Mouse (Mus musculus): ENCODE measurements around the gene Sept14.

The Sept14 gene

DNA sequence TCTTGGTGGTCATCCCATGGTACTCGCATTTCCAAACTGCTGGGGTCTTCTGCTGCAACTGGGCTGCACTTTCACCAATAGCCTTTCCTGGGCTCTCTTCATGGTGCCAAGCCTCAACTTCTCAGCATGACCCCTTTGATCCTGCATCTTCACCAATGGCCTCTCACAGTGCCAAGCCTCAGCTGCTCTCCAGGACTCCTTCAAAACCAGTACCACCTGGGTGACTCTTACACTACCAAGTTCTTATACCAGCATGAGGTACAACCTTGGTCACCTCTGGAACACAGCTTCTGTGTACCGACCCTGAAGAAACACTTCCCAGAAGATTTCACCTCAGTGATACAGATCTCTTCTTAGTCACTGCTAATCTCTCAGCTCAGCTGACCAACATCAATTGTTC lies at the start of gene Sept14:
Sept14 (minus strand) TSS at position 101 of the 400 bp plus-strand sequence.
- H3K4me3 ChIP-seq (replicated peaks; ENCODE audit: low read length) = no peak within 1 kb of the TSS
- H3K4me1 ChIP-seq (replicated peaks; ENCODE audit: low read depth, low read length) = peaks cover 44% of the 10 kb centered on the region
- H3K27me3 ChIP-seq (ENCODE audit: insufficient read depth, low read length) = no peaks in the 10 kb centered on the region
- no peak for TF ChIP-seq CTCF (conservative IDR thresholded peaks at IDR 0.05; ENCODE audit: low read length)
- no peak for TF ChIP-seq POU5F1 (IDR thresholded peaks at IDR 0.05; ENCODE audit: borderline replicate concordance, low read length)
- no peak for TF ChIP-seq NANOG (IDR thresholded peaks at IDR 0.05; ENCODE audit: borderline replicate concordance, low read length)
- H3K36me3 ChIP-seq (ENCODE audit: insufficient read depth, low read length) = no peaks in the 10 kb centered on the region
- no peaks in the 10 kb centered on the region for H3K9me3 ChIP-seq (ENCODE audit: low read length)

DNA sequence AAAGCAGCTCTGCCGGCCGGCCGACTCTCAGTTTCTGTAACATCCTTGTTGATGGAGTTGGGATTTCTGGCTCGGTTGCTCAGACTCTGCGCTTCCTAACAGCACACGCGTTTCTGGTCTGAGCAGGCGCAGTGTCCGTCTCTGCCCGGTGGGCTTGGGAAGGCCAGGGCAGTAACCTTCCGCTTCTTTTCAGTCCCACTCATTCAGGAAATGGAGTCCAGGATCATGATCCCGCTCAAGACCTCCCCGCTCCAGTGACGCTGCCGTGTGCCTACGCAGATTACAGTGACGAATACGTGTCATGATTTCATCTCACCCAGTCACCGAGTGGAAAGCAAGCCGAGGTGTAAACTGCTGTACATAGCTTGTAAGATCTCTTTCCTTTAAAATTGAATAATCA lies 48.6 kb upstream of the Sept14 start:
- Histone ChIP-seq H3K4me3 (replicated peaks; ENCODE audit: low read length) (peak overlapping the region; percentile 32), H3K36me3 (ENCODE audit: insufficient read depth, low read length) (peaks cover 49% of the 10 kb centered on the region), H3K27me3 (ENCODE audit: insufficient read depth, low read length) (no peaks in the 10 kb centered on the region), H3K4me1 (replicated peaks; ENCODE audit: low read depth, low read length) (peaks cover 56% of the 10 kb centered on the region), H3K9me3 (ENCODE audit: low read length) (no peaks in the 10 kb centered on the region)
- TF ChIP-seq CTCF (conservative IDR thresholded peaks at IDR 0.05; ENCODE audit: low read length) (no peak), NANOG (IDR thresholded peaks at IDR 0.05; ENCODE audit: borderline replicate concordance, low read length) (no peak), POU5F1 (IDR thresholded peaks at IDR 0.05; ENCODE audit: borderline replicate concordance, low read length) (no peak)

DNA sequence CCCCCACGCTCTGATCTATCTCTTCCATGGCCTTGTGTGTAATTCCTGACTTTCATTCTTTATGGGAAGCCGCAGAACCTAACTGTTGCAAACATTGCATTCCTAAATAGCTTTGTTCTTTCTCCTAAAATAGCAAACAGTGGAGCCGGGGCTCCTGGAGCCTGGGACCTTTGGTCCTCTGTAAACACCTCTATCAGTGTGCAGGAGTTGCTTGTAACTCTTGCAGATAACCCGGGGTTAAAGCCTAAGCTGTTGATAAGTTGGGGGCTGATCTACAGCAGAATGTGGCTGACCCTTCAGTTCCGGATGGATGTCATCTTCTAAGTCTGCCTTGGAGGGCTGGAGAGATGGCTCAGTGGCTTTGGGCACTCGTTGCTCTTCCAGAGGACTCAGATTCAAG lies 35.7 kb upstream of the Sept14 start:
- H3K36me3 ChIP-seq (ENCODE audit: insufficient read depth, low read length) = peaks cover 65% of the 10 kb centered on the region
- H3K4me3 ChIP-seq (replicated peaks; ENCODE audit: low read length) = no peak overlapping the region
- TF ChIP-seq CTCF (conservative IDR thresholded peaks at IDR 0.05; ENCODE audit: low read length) = no peak
- TF ChIP-seq NANOG (IDR thresholded peaks at IDR 0.05; ENCODE audit: borderline replicate concordance, low read length) = no peak
- TF ChIP-seq POU5F1 (IDR thresholded peaks at IDR 0.05; ENCODE audit: borderline replicate concordance, low read length) = no peak
- H3K9me3 ChIP-seq (ENCODE audit: low read length) = no peaks in the 10 kb centered on the region
- peaks cover 4% of the 10 kb centered on the region for H3K4me1 ChIP-seq (replicated peaks; ENCODE audit: low read depth, low read length)
- H3K27me3 ChIP-seq (ENCODE audit: insufficient read depth, low read length) = no peaks in the 10 kb centered on the region

DNA sequence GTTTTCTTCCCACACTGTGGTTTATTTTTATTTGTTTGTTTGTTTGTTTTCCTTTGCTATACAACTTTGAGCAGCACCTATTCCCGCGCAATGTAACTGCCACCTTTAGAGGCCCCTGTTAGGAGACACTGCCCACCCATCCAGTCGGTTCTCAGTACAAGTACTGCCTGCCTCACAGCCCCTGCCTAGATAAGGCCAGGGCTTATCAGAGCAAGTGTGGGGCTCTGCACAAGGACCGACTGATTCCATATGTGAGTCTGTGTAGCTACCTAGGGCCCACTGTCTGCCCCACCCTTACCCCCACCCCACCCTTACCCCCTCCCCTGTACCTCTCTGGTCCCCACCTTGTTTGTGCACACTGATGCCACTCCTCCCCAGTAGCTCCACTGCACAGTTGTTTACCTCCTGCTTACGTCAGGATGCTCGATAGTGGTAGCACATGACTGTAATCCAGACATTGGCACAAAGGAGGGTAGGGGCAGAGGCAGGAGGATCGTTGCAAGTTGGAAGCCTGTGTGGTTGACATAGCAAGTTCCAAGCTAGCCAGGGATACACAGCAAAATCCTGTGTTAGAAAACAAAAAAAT lies 34.7 kb upstream of the Sept14 start:
- TF ChIP-seq NANOG (IDR thresholded peaks at IDR 0.05; ENCODE audit: borderline replicate concordance, low read length) = no peak
- TF ChIP-seq POU5F1 (IDR thresholded peaks at IDR 0.05; ENCODE audit: borderline replicate concordance, low read length) = no peak
- no peak for TF ChIP-seq CTCF (conservative IDR thresholded peaks at IDR 0.05; ENCODE audit: low read length)
- Histone ChIP-seq H3K27me3 (ENCODE audit: insufficient read depth, low read length) (no peaks in the 10 kb centered on the region), H3K4me1 (replicated peaks; ENCODE audit: low read depth, low read length) (peaks cover 4% of the 10 kb centered on the region), H3K36me3 (ENCODE audit: insufficient read depth, low read length) (peaks cover 58% of the 10 kb centered on the region), H3K4me3 (replicated peaks; ENCODE audit: low read length) (no peak overlapping the region), H3K9me3 (ENCODE audit: low read length) (no peaks in the 10 kb centered on the region)

DNA sequence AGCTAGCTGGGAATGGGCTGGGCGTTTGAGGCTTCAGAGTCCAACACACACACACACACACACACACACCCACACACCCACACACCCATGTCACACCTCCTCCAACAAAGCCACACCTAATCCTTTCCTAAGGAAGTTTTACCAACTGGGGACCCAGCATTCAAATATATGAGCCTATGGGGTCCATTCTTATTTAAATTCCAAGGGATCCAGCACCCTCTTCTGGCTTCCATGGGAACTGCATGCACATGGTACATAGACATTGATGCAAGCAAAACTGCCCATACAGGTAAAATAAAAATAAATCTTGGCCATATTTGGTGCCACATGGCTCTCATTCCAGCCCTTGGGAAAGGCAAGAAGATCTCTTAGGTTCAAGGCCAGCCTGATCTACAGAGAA lies 32.7 kb upstream of the Sept14 start:
- no peak overlapping the region for H3K4me3 ChIP-seq (replicated peaks; ENCODE audit: low read length)

DNA sequence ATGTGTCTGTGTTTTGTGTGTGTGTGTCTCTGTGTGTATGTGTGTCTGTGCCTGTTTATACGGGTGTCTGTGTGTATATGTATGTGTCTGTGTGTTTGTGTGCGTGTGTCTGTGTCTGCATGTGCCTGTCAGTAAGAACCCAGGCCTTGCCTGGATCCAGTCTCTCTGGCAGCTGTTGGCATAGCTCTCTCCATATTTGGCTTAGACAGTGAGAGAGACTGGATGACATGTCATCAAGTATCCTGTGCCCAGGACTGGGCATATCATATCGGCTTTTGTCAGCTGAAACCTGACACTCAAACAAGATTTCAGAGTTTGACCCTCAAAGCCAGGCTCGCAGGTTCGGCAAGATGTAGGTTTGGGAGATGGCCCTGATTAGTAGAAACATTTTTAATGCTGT lies 22.7 kb upstream of the Sept14 start:
- TF ChIP-seq POU5F1 (IDR thresholded peaks at IDR 0.05; ENCODE audit: borderline replicate concordance, low read length) (no peak), CTCF (conservative IDR thresholded peaks at IDR 0.05; ENCODE audit: low read length) (no peak), NANOG (IDR thresholded peaks at IDR 0.05; ENCODE audit: borderline replicate concordance, low read length) (no peak)
- peaks cover 68% of the 10 kb centered on the region for H3K4me1 ChIP-seq (replicated peaks; ENCODE audit: low read depth, low read length)
- no peaks in the 10 kb centered on the region for H3K9me3 ChIP-seq (ENCODE audit: low read length)
- H3K36me3 ChIP-seq (ENCODE audit: insufficient read depth, low read length) = peaks cover 5% of the 10 kb centered on the region; the same call in 1 of the 2 replicates
- H3K27me3 ChIP-seq (ENCODE audit: insufficient read depth, low read length) = no peaks in the 10 kb centered on the region
- no peak overlapping the region for H3K4me3 ChIP-seq (replicated peaks; ENCODE audit: low read length)

More for the DNA sequence above, 32.7 kb upstream of the Sept14 start:
- Histone ChIP-seq H3K4me1 (replicated peaks; ENCODE audit: low read depth, low read length) (peaks cover 4% of the 10 kb centered on the region), H3K27me3 (ENCODE audit: insufficient read depth, low read length) (no peaks in the 10 kb centered on the region), H3K36me3 (ENCODE audit: insufficient read depth, low read length) (peaks cover 54% of the 10 kb centered on the region), H3K9me3 (ENCODE audit: low read length) (no peaks in the 10 kb centered on the region)
- peak; percentile 66 for TF ChIP-seq CTCF (conservative IDR thresholded peaks at IDR 0.05; ENCODE audit: low read length)
- no peak for TF ChIP-seq NANOG (IDR thresholded peaks at IDR 0.05; ENCODE audit: borderline replicate concordance, low read length)
- TF ChIP-seq POU5F1 (IDR thresholded peaks at IDR 0.05; ENCODE audit: borderline replicate concordance, low read length) = peak; percentile 38; the same call in 1 of the 2 replicates

DNA sequence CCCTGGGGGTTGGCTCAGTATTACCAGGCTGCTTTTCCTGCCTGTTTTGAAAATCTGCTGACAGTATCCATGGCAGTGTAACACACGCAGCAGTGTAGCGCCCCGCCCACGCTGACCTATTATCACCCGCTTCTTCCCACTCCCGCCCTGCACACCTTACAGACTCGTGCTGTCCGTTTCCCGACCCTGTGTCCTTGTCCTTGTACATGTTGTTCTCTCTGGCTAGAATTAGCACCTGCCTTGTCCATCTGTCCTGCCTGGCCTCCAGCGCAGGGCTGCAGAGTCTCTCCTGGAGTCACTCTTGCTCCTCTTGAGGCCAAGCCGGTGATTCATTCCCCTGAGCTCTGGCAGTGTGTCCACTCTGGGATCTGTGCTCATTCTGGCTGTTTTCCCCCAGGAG lies 22.0 kb upstream of the Sept14 start:
- peaks cover 5% of the 10 kb centered on the region; the same call in 1 of the 2 replicates for H3K36me3 ChIP-seq (ENCODE audit: insufficient read depth, low read length)

DNA sequence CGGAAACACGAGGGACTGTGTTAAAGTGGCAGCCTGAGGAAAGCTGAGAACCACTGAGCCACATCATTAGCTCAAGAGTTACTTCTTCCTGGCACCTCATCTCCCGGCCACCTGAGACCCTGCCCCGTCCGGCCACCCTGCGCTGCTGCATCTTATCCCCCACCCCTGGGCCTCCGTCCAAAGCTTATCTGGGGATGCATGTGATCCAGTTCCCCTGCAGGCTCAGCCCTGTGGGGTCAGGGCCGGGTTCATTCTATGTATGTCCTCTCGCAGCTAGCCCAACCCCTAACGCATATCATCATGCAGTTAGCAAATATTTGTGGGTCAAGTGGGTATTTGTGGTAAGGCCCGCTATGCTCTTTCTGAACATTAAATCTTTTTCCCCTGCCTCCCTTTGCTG lies 21.0 kb upstream of the Sept14 start:
- peak overlapping the region; percentile 26 for H3K4me3 ChIP-seq (replicated peaks; ENCODE audit: low read length)
- H3K4me1 ChIP-seq (replicated peaks; ENCODE audit: low read depth, low read length) = peaks cover 63% of the 10 kb centered on the region
- no peaks in the 10 kb centered on the region for H3K9me3 ChIP-seq (ENCODE audit: low read length)
- peaks cover 5% of the 10 kb centered on the region; the same call in 1 of the 2 replicates for H3K36me3 ChIP-seq (ENCODE audit: insufficient read depth, low read length)
- TF ChIP-seq CTCF (conservative IDR thresholded peaks at IDR 0.05; ENCODE audit: low read length) (no peak), NANOG (IDR thresholded peaks at IDR 0.05; ENCODE audit: borderline replicate concordance, low read length) (no peak), POU5F1 (IDR thresholded peaks at IDR 0.05; ENCODE audit: borderline replicate concordance, low read length) (no peak)
- no peaks in the 10 kb centered on the region for H3K27me3 ChIP-seq (ENCODE audit: insufficient read depth, low read length)

More for the DNA sequence above, 22.0 kb upstream of the Sept14 start:
- H3K4me1 ChIP-seq (replicated peaks; ENCODE audit: low read depth, low read length) = peaks cover 69% of the 10 kb centered on the region
- no peaks in the 10 kb centered on the region for H3K9me3 ChIP-seq (ENCODE audit: low read length)
- no peak for TF ChIP-seq NANOG (IDR thresholded peaks at IDR 0.05; ENCODE audit: borderline replicate concordance, low read length)
- no peak for TF ChIP-seq POU5F1 (IDR thresholded peaks at IDR 0.05; ENCODE audit: borderline replicate concordance, low read length)
- TF ChIP-seq CTCF (conservative IDR thresholded peaks at IDR 0.05; ENCODE audit: low read length) = no peak
- H3K4me3 ChIP-seq (replicated peaks; ENCODE audit: low read length) = peak overlapping the region; percentile 58
- H3K27me3 ChIP-seq (ENCODE audit: insufficient read depth, low read length) = no peaks in the 10 kb centered on the region

DNA sequence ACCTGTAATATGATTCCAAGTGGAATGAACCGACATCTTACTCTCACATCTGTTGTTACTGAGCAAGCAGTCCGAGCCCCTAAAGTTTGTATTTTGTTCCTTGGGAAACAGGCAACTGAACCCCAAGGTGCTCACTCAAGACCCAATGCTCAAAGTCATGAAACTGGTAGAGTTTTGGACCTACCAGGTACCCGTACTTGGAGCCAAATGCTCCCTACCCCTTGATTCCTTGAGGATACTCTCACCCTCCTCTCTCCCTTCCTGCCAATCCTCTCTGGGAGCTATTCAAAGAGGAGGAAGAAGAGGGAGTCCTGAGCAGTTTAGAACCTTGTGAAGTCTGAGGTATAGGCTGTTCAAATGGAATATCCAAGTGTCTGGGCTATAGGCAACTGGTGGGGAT lies 18.5 kb upstream of the Sept14 start:
- Histone ChIP-seq H3K27me3 (ENCODE audit: insufficient read depth, low read length) (no peaks in the 10 kb centered on the region), H3K4me1 (replicated peaks; ENCODE audit: low read depth, low read length) (peaks cover 77% of the 10 kb centered on the region), H3K4me3 (replicated peaks; ENCODE audit: low read length) (peak overlapping the region; percentile 84), H3K9me3 (ENCODE audit: low read length) (no peaks in the 10 kb centered on the region), H3K36me3 (ENCODE audit: insufficient read depth, low read length) (peaks cover 5% of the 10 kb centered on the region; the same call in 1 of the 2 replicates)
- no peak for TF ChIP-seq POU5F1 (IDR thresholded peaks at IDR 0.05; ENCODE audit: borderline replicate concordance, low read length)
- TF ChIP-seq NANOG (IDR thresholded peaks at IDR 0.05; ENCODE audit: borderline replicate concordance, low read length) = no peak
- no peak for TF ChIP-seq CTCF (conservative IDR thresholded peaks at IDR 0.05; ENCODE audit: low read length)
